Mouse (Mus musculus) intestine, embryonic 14.5 days (tissue): ENCODE measurements around the gene Dlk1. TPM values are rescaled to one million over a fixed set of nuclear protein-coding genes. Genes with fewer than 3 reads are reported as not detected.
"Not testable (repeated sequence)": the region's sequence is repeated elsewhere in the genome, so short reads cannot be mapped to it uniquely, and the experiment has no call there.

Source experiments
- ATAC-seq: fragments of 200-750 bp; cut with Nextera tagmentation; replicated peaks from 2 replicates; pipeline ENCODE4 v1.8.0; 2017; ENCODE audit warnings: low read depth, moderate number of reproducible peaks, moderate TSS enrichment, moderate library complexity; ENCODE audit not compliant: low FRiP score, low TSS enrichment
- DNase-seq: peaks from one replicate; pipeline ENCODE4 v3.0.0-alpha.2; 2018; ENCODE audit warnings: low spot score
- H3K27ac ChIP-seq: fragments of 300-500 bp; sonication (generic); 2 replicates; pipeline ENCODE4 v1.5.1; 2014; ENCODE audit warnings: low read depth, mild to moderate bottlenecking, control low read depth
- H3K27me3 ChIP-seq: fragments of 300-500 bp; sonication (generic); replicated peaks from 2 replicates; pipeline ENCODE4 v1.6.1; 2014; ENCODE audit warnings: low read length, control low read depth; ENCODE audit not compliant: control insufficient read depth, insufficient read depth
- H3K36me3 ChIP-seq: fragments of 300-500 bp; sonication (generic); 2 replicates; pipeline ENCODE4 v1.6.1; 2014; ENCODE audit warnings: low read length, control low read depth; ENCODE audit not compliant: control insufficient read depth, insufficient read depth
- H3K4me1 ChIP-seq: fragments of 300-500 bp; sonication (generic); replicated peaks from 2 replicates; pipeline ENCODE4 v1.6.1; 2014; ENCODE audit warnings: low read length, control low read depth, mixed read lengths; ENCODE audit not compliant: control insufficient read depth, insufficient read depth
- H3K4me2 ChIP-seq: fragments of 300-500 bp; sonication (generic); 2 replicates; pipeline ENCODE4 v1.6.1; 2014; ENCODE audit warnings: low read length
- H3K4me3 ChIP-seq: fragments of 300-500 bp; sonication (generic); 2 replicates; pipeline ENCODE4 v1.5.1; 2014; ENCODE audit warnings: low read depth, low read length, control low read depth, mixed read lengths
- H3K9ac ChIP-seq: fragments of 300-500 bp; sonication (generic); 2 replicates; pipeline ENCODE4 v1.6.1; 2014; ENCODE audit warnings: mild to moderate bottlenecking, low read length
- H3K9me3 ChIP-seq: fragments of 300-500 bp; sonication (generic); 2 replicates; pipeline ENCODE4 v1.6.1; 2016; ENCODE audit warnings: low read length, control low read depth; ENCODE audit not compliant: control insufficient read depth
- WGBS: fragments of 180-500 bp; shearing (Covaris S2); extraction: QIAGEN DNeasy Blood & Tissue Kit; methylation state at CpG from one replicate; pipeline ENCODE4 v1.1.7; 2014; 5-methylcytosine and 5-hydroxymethylcytosine counted together
- polyA plus RNA-seq: library from polyadenylated mRNA; unstranded; fragments of >200 nt; fragmentation: Nextera tagmentation; extraction: Ambion mirVana; gene quantifications from 2 replicates; pipeline ENCODE4 v1.2.1, GENCODE M21; 2014

The Dlk1 gene
- polyA plus RNA-seq, 1 experiment from 2014 or later, result 437 TPM

- Histone ChIP-seq H3K36me3 (no peaks in the 10 kb centered on the region), H3K27me3 (no peaks in the 10 kb centered on the region), H3K4me2 (no peak overlapping the region), H3K27ac (no peak overlapping the region), H3K4me3 (no peak overlapping the region), H3K9ac (no peak overlapping the region), H3K4me1 (peaks cover 15% of the 10 kb centered on the region), H3K9me3 (no peaks in the 10 kb centered on the region)
- ATAC-seq, result no peak
- DNase-seq, result no peak
- 16% methylated on average over 6 of the region's 6 CpGs for WGBS
These were observed 21.0 kb downstream of the Dlk1 start for GRCm38 (mm10) chr12:109473575-109473976.

- no peaks in the 10 kb centered on the region for H3K36me3 ChIP-seq
- H3K9me3 ChIP-seq, result no peaks in the 10 kb centered on the region
- no peak overlapping the region for H3K27ac ChIP-seq
- DNase-seq (no peak), ATAC-seq (no peak)
- H3K4me3 ChIP-seq, result no peak overlapping the region
- no peak overlapping the region for H3K9ac ChIP-seq
- H3K4me2 ChIP-seq, result no peak overlapping the region
- WGBS, result 70% methylated on average over 9 of the region's 9 CpGs
- no peaks in the 10 kb centered on the region for H3K27me3 ChIP-seq
- peaks cover 15% of the 10 kb centered on the region for H3K4me1 ChIP-seq
These were observed 21.6 kb downstream of the Dlk1 start for GRCm38 (mm10) chr12:109474187-109474606.

- Histone ChIP-seq H3K9ac (no peak overlapping the region), H3K27ac (no peak overlapping the region), H3K9me3 (no peaks in the 10 kb centered on the region), H3K4me3 (no peak overlapping the region), H3K36me3 (no peaks in the 10 kb centered on the region), H3K27me3 (no peaks in the 10 kb centered on the region), H3K4me2 (no peak overlapping the region), H3K4me1 (peaks cover 15% of the 10 kb centered on the region)
- DNase-seq (no peak), ATAC-seq (no peak)
- 70% methylated on average over 4 of the region's 4 CpGs for WGBS
These were observed 22.9 kb downstream of the Dlk1 start for GRCm38 (mm10) chr12:109475501-109475900.

- not testable (repeated sequence) for H3K36me3 ChIP-seq, DNase-seq, H3K9me3 ChIP-seq, H3K4me2 ChIP-seq, H3K4me3 ChIP-seq, ATAC-seq, H3K4me1 ChIP-seq, H3K9ac ChIP-seq, H3K27me3 ChIP-seq, H3K27ac ChIP-seq
- WGBS, result 46% methylated on average over 1 of the region's 1 CpGs
These were observed 33.9 kb downstream of the Dlk1 start for GRCm38 (mm10) chr12:109486525-109486924.

- Histone ChIP-seq H3K9me3 (no peaks in the 10 kb centered on the region), H3K4me1 (no peaks in the 10 kb centered on the region), H3K4me2 (no peak overlapping the region), H3K27me3 (no peaks in the 10 kb centered on the region), H3K36me3 (no peaks in the 10 kb centered on the region), H3K27ac (no peak overlapping the region), H3K4me3 (no peak overlapping the region), H3K9ac (no peak overlapping the region)
- ATAC-seq (no peak), DNase-seq (no peak)
- WGBS, result 84% methylated on average over 3 of the region's 3 CpGs
These were observed 39.1 kb downstream of the Dlk1 start for GRCm38 (mm10) chr12:109491701-109492100.

- ATAC-seq (no peak), DNase-seq (no peak)
- no peaks in the 10 kb centered on the region for H3K36me3 ChIP-seq
- H3K27me3 ChIP-seq, result no peaks in the 10 kb centered on the region
- H3K9ac ChIP-seq, result no peak overlapping the region
- H3K4me3 ChIP-seq, result no peak overlapping the region
- no peaks in the 10 kb centered on the region for H3K4me1 ChIP-seq
- H3K27ac ChIP-seq, result no peak overlapping the region
- H3K4me2 ChIP-seq, result no peak overlapping the region
- 90% methylated on average over 9 of the region's 9 CpGs for WGBS
- no peaks in the 10 kb centered on the region for H3K9me3 ChIP-seq
These were observed 40.8 kb downstream of the Dlk1 start for GRCm38 (mm10) chr12:109493381-109493780.

- 67% methylated on average over 20 of the region's 20 CpGs for WGBS
These were observed 42.5 kb downstream of the Dlk1 start for GRCm38 (mm10) chr12:109495016-109495644.

GRCm38 (mm10) chr12:109496397-109496796 lies 43.8 kb downstream of the Dlk1 start:
- no peaks in the 10 kb centered on the region for H3K36me3 ChIP-seq
- DNase-seq (no peak), ATAC-seq (no peak)
- no peak overlapping the region for H3K27ac ChIP-seq
- 80% methylated on average over 6 of the region's 6 CpGs for WGBS
- H3K4me3 ChIP-seq, result no peak overlapping the region
- H3K4me1 ChIP-seq, result no peaks in the 10 kb centered on the region
- no peak overlapping the region for H3K4me2 ChIP-seq
- no peaks in the 10 kb centered on the region for H3K9me3 ChIP-seq
- no peaks in the 10 kb centered on the region for H3K27me3 ChIP-seq
- no peak overlapping the region for H3K9ac ChIP-seq

More at GRCm38 (mm10) chr12:109495016-109495644, 42.5 kb downstream of the Dlk1 start:
- Histone ChIP-seq H3K4me3 (no peak overlapping the region), H3K9ac (no peak overlapping the region), H3K27me3 (no peaks in the 10 kb centered on the region), H3K36me3 (no peaks in the 10 kb centered on the region), H3K9me3 (no peaks in the 10 kb centered on the region), H3K27ac (no peak overlapping the region), H3K4me1 (no peaks in the 10 kb centered on the region), H3K4me2 (no peak overlapping the region)
- ATAC-seq, result no peak
- DNase-seq, result no peak

- Histone ChIP-seq H3K4me2 (no peak overlapping the region), H3K4me3 (no peak overlapping the region), H3K27ac (no peak overlapping the region), H3K36me3 (no peaks in the 10 kb centered on the region), H3K9me3 (no peaks in the 10 kb centered on the region), H3K9ac (no peak overlapping the region), H3K4me1 (no peaks in the 10 kb centered on the region), H3K27me3 (no peaks in the 10 kb centered on the region)
- WGBS, result 51% methylated on average over 4 of the region's 4 CpGs
- ATAC-seq (no peak), DNase-seq (peak; percentile 50)
These were observed 48.4 kb downstream of the Dlk1 start for GRCm38 (mm10) chr12:109500992-109501391.
